Mouse (Mus musculus) liver, embryonic 14.5 days (tissue): ENCODE data around the gene Ak5. TPM values are rescaled to one million over a fixed set of nuclear protein-coding genes. Genes with fewer than 3 reads are reported as not detected.
"Not testable (repeated sequence)": the region's sequence is repeated elsewhere in the genome, so short reads cannot be mapped to it uniquely, and the experiment has no call there.

Experiments used
- ATAC-seq: fragments of 200-750 bp; cut with Nextera tagmentation; 2 replicates; pipeline ENCODE4 v1.8.0; 2017; ENCODE audit warnings: moderate number of reproducible peaks, mild to moderate bottlenecking, moderate library complexity; ENCODE audit not compliant: insufficient read depth
- DNase-seq, 3 experiments: peaks; one replicate each; pipeline ENCODE4 v3.0.0-alpha.2; 2012 to 2013; ENCODE audit warnings: low read depth in 3 of 3, low spot score in 3 of 3
- H3K27ac ChIP-seq: fragments of 300-500 bp; sonication (generic); 2 replicates; pipeline ENCODE4 v1.5.1; 2014; ENCODE audit warnings: moderate library complexity, mild to moderate bottlenecking, control low read depth, inconsistent platforms
- H3K27me3 ChIP-seq: fragments of 300-500 bp; sonication (generic); 2 replicates; pipeline ENCODE4 v1.6.1; 2014; ENCODE audit warnings: mild to moderate bottlenecking, low read length, moderate library complexity; ENCODE audit not compliant: control insufficient read depth, insufficient read depth
- H3K36me3 ChIP-seq: fragments of 300-500 bp; sonication (generic); replicated peaks from 2 replicates; pipeline ENCODE4 v1.6.1; 2014; ENCODE audit warnings: low read depth; ENCODE audit not compliant: control insufficient read depth, insufficient read depth
- H3K4me1 ChIP-seq, 2 experiments: fragments of 200-500 bp in 1 of 2; fragments of 300-500 bp in 1 of 2; sonication (generic) in 1 of 2; replicated peaks; 2 replicates each; pipeline ENCODE4 v1.6.1; 2012 to 2014; ENCODE audit warnings: antibody characterized with exemption in 1 of 2, inconsistent platforms in 1 of 2, low read length in 1 of 2; ENCODE audit not compliant: control insufficient read depth in 2 of 2, insufficient read depth in 2 of 2
- H3K4me2 ChIP-seq: fragments of 300-500 bp; sonication (generic); 2 replicates; pipeline ENCODE4 v1.6.1; 2014; ENCODE audit warnings: low read depth, mild to moderate bottlenecking, control low read depth, moderate library complexity
- H3K4me3 ChIP-seq, 2 experiments: fragments of 200-500 bp in 1 of 2; fragments of 300-500 bp in 1 of 2; sonication (generic) in 1 of 2; 2 replicates each; pipeline ENCODE4 v1.5.1; 2012 to 2014; ENCODE audit warnings: low read depth in 2 of 2, low read length in 2 of 2, mild to moderate bottlenecking in 2 of 2, control low read depth in 1 of 2, inconsistent platforms in 1 of 2, moderate library complexity in 1 of 2; ENCODE audit not compliant: insufficient read depth in 1 of 2
- H3K9ac ChIP-seq: fragments of 300-500 bp; sonication (generic); replicated peaks from 2 replicates; pipeline ENCODE4 v1.6.1; 2014; ENCODE audit warnings: mild to moderate bottlenecking, control low read depth, moderate library complexity
- H3K9me3 ChIP-seq: fragments of 300-500 bp; sonication (generic); 2 replicates; pipeline ENCODE4 v1.6.1; 2016; ENCODE audit warnings: low read length, mixed read lengths; ENCODE audit not compliant: control insufficient read depth
- CTCF ChIP-seq: IDR thresholded peaks from 2 replicates; pipeline ENCODE4 v1.5.1; 2016; ENCODE audit warnings: antibody characterized with exemption, low read depth, control low read depth
- EP300 ChIP-seq: IDR thresholded peaks from 2 replicates; pipeline ENCODE4 v1.6.1; 2016; ENCODE audit warnings: antibody characterized with exemption, low read depth
- WGBS: fragments of 180-500 bp; shearing (Covaris S2); extraction: QIAGEN DNeasy Blood & Tissue Kit; methylation state at CpG from one replicate; pipeline ENCODE4 v1.1.7; 2014; ENCODE audit not compliant: insufficient replicate concordance; 5-methylcytosine and 5-hydroxymethylcytosine counted together
- polyA plus RNA-seq, 2 experiments: library from polyadenylated mRNA; depleted of rRNA in 1 of 2; stranded (reverse) in 1 of 2; unstranded in 1 of 2; fragments of >200 nt; fragmentation: Nextera tagmentation in 1 of 2; extraction: Ambion mirVana in 1 of 2; gene quantifications; 2 replicates each; pipeline versions ENCODE4 v1.2.1 to v1.2.3; 2012 to 2014

The Ak5 gene
- polyA plus RNA-seq, 2 experiments: 0.08 to 0.18 TPM

- DNase-seq: no peak
- Histone ChIP-seq H3K27me3 (no peaks in the 10 kb centered on the region), H3K9ac (no peak overlapping the region), H3K36me3 (peaks cover 7% of the 10 kb centered on the region), H3K9me3 (no peaks in the 10 kb centered on the region), H3K4me3 (no peak overlapping the region), H3K4me1 (peaks cover 0 to 4% of the 10 kb centered on the region in 2 experiments; a peak in 2 of 4 replicates), H3K4me2 (no peak overlapping the region), H3K27ac (no peak overlapping the region)
- 83% methylated on average over 10 of the region's 10 CpGs for WGBS
- TF ChIP-seq EP300: no peak
- no peak for TF ChIP-seq CTCF
- no peak for ATAC-seq
Measured at GRCm38 (mm10) chr3:152462038-152462547, 206.1 kb downstream of the Ak5 start.

- Histone ChIP-seq H3K36me3 (peaks cover 20% of the 10 kb centered on the region), H3K4me3 (no peak overlapping the region), H3K4me1 (peaks cover 0 to 5% of the 10 kb centered on the region in 2 experiments; a peak in 2 of 4 replicates), H3K4me2 (no peak overlapping the region), H3K9ac (no peak overlapping the region), H3K27ac (no peak overlapping the region), H3K27me3 (no peaks in the 10 kb centered on the region), H3K9me3 (no peaks in the 10 kb centered on the region)
- WGBS: 77% methylated on average over 4 of the region's 4 CpGs
- ATAC-seq: no peak
- TF ChIP-seq EP300: no peak
- TF ChIP-seq CTCF: no peak
- no peak for DNase-seq
Measured at GRCm38 (mm10) chr3:152460802-152461201, 207.4 kb downstream of the Ak5 start.

GRCm38 (mm10) chr3:152458875-152459274 lies 209.3 kb downstream of the Ak5 start:
- not testable (repeated sequence) for H3K27me3 ChIP-seq, ATAC-seq, DNase-seq, H3K9me3 ChIP-seq, H3K27ac ChIP-seq, H3K4me1 ChIP-seq, H3K9ac ChIP-seq, H3K4me2 ChIP-seq, H3K4me3 ChIP-seq
- H3K36me3 ChIP-seq: peaks cover 26% of the 10 kb centered on the region
- WGBS: 79% methylated on average over 4 of the region's 4 CpGs

- 43% methylated on average over 2 of the region's 2 CpGs for WGBS
- H3K4me3 ChIP-seq: no peak overlapping the region
- no peak overlapping the region for H3K27ac ChIP-seq
- no peak overlapping the region for H3K9ac ChIP-seq
- DNase-seq: peak in 1 of 3 experiments; percentile 22
- TF ChIP-seq CTCF (no peak), EP300 (peak; percentile 33; the same call in 1 of the 2 replicates)
- peaks cover 26% of the 10 kb centered on the region for H3K36me3 ChIP-seq
- H3K4me2 ChIP-seq: no peak overlapping the region
- no peaks in the 10 kb centered on the region for H3K9me3 ChIP-seq
- H3K27me3 ChIP-seq: no peaks in the 10 kb centered on the region
- ATAC-seq: peak; percentile 77
- H3K4me1 ChIP-seq: peaks cover 0 to 5% of the 10 kb centered on the region in 2 experiments; a peak in 2 of 4 replicates
Measured at GRCm38 (mm10) chr3:152457308-152458035, 210.7 kb downstream of the Ak5 start.

GRCm38 (mm10) chr3:152453163-152453562 lies 215.0 kb downstream of the Ak5 start:
- 62% methylated on average over 3 of the region's 4 CpGs for WGBS
- ATAC-seq: no peak
- TF ChIP-seq CTCF (no peak), EP300 (no peak)

More at GRCm38 (mm10) chr3:152453163-152453562, 215.0 kb downstream of the Ak5 start:
- Histone ChIP-seq H3K4me2 (no peak overlapping the region), H3K9ac (no peak overlapping the region), H3K4me1 (peaks cover 0 to 5% of the 10 kb centered on the region in 2 experiments; a peak in 2 of 4 replicates), H3K27ac (no peak overlapping the region), H3K9me3 (no peaks in the 10 kb centered on the region), H3K4me3 (no peak overlapping the region), H3K27me3 (no peaks in the 10 kb centered on the region), H3K36me3 (peaks cover 40% of the 10 kb centered on the region)
- DNase-seq: no peak
